Mouse (Mus musculus) left cerebral cortex, adult 11 months (tissue): ENCODE measurements around the gene Jak1.

Experiments used
- DNase-seq: peaks from one replicate; pipeline ENCODE4 v3.0.0; 2022; ENCODE audit warnings: low spot score

Gene Jak1

DNA sequence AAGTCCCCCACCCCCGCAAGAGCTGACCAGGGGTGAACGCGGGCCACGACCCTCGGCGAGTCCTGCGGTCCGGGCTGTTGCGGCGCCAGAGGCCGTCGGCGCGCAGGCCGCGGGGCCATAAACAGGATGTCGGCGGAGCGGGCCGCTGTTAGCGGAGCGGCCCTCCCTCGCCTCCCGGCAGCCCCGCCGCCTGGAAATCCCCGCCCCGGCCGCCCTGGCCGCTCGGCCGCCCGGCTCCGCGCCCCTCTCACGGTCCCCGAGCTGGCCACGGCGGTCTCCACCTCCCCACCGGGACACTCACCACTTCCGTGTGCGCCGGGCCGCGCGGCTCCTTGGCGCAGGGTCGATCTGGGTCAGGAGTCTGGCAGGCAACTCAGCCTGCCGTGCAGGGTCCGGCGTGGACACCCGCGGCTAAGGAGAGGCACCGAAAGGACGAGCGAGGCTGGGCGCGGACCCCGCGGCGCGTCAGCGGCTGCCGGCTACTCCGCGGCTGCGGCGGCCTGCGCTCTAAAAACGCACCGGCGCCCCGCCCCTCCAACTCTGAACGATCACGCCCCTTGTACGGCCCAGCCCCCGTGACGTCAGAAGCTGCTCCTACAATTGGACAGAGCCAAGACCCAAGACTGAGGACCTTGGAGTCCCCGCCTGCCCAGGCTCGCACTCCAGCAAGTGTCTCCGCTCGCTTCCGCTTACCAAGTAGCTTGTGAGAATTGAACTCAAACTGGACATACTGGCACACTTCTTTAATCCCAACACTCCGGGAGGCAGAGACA lies at the start of gene Jak1:
Gene Jak1, minus strand, starts transcription at position 542 of the 773 bp plus-strand sequence.
- peak; percentile 95 for DNase-seq

DNA sequence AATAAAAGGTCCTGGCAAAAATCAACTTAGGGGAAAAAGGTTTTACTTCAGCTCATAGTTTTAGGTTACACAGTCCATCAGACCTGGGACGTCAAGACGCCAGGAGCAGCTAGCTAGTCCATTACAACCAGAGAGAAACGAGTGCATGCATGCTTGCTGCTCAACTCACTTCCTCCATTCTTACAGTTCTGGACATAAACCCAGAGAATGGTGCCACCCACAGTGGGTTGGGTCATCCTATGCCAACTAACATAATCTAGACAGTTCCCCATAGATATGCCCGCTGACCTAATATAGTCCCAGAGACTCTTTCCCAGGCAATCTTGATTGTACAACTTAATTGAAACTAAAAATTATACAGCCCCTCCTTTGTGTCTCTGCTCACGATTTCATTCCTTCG lies 47.0 kb upstream of the Jak1 start:
- no peak for DNase-seq

DNA sequence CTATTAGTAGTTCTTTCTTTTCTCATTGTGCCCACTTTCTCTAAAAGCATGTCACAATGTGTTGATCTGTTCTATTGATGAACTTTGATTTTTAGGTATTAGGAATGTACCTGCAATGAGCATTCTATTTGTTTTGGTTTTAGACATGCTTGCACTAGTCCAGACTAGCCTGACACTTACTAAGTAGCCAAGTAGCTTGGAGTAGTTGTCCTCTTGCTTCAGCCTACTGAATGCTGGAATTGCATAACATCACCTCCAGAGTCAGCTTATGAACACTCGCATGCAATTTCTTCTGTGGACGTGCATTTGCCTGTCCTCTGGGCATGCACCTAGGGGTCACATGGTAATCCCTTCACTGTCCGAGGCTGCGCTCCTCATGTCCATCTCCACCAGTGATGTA lies 43.1 kb upstream of the Jak1 start:
- no peak for DNase-seq

DNA sequence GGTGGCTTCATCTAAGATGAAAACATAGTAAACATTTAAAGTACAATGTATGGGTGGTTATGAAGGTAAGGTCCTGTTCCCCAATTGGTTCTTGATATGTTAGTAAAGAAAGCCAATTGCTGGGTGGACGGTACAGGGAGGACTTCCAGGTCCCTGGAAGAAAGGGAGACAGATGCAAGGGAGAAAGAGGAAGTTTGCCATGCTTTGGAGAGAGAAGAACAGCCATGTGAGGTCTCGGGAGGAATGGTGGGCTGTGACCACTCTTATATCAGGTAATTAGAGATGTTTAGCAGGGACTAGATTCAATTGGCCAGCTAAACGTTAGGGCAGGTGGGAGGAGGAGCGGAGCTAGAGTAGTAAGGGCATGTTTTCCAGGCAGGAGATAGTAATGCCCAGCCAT lies 42.2 kb upstream of the Jak1 start:
- no peak for DNase-seq

DNA sequence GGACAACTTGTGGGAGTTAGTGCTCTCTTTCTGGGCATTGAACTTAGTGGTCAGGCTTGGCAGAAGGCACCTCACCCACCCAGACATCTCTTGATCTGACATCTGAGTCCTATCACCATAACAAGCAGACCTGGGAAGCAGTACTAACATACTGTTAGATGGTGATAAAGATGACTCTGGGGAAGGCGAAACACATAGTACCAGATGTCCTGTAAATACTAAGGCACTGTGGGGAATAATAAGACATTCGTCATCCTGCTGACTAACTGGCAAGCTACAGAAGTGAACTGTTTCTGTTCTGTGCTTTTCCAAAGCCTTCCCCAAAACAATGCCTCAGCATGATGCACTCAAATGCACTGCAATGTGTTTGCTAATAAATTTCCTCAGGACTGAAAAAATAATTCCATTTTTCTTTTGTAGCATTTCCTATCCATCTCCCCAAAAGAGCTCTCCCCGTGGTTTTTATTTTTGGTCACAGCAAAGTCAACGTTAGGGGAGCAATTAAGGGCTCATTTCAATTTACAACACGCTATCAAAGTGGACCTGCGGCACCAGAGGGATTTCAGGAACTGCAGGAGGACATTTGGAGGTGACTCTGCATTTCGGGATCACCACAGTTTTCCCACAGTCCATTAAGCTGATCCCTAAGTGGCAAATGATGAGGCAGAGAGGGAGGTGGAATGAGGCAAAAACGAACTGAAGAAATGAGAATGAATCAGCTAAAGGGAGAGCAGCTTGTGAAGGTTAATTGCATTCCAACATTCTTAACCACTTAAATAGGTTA lies 41.2 kb upstream of the Jak1 start:
- DNase-seq: no peak

DNA sequence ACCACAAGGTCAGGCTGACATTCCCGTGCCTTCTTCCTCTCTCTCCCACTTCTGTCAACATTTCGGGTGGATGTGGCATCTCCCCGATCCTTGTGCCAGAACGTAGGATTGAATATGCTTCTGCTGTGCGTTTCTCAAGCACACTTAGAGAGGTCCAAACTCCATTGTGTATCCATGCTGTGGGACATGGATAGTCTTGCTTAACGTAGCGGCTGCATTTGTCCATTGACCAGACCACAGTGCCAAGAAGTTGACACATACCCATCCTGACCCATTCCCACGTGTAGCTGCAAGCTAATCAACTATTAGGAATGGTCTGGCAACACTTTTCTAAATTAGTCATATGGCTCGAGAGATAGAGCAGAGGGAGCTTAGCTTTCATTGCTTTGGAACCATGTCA lies 40.0 kb upstream of the Jak1 start:
- DNase-seq: no peak

DNA sequence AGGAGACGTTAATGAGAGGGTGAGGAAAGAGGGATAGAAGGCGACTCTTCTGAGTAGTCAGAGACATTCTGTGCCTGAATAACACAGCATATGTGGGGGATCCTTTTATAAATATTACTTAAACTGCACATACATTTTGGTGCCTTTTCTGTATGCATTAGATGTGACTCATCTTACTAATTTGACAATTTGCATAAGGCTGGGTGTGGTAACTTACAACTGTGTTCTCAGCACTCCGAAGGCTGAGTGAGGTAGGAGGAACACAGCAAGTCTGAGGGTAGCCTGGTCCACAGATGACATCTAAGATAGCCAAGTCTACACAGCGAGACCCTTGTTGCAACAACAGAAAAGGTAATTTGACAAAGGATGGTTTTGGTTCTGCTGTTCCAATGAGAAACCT lies 39.0 kb upstream of the Jak1 start:
- DNase-seq: no peak

DNA sequence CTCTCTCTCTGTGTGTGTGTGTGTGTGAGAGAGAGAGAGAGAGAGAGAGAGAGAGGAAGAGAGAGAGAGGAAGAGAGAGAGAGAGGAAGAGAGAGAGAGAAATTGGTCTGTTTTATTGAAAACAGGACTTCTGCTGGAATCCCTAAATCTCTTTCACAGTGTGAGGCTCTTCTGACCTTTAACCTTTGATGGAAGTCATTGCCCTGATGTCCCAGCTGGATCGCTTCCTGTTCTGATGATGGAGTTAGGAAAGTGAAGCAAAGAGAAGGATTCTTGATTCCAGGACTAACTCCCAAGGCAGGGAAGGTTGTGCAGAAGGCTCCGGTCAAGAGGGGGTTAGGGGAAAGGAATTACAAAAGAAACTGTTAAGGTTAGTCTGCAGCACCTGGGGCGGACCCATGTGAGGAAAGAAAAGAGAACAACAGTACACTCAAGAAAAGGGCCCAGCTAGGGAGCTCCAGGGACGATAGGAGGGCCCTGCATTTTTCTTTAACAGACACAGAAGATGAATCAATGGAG lies 35.4 kb upstream of the Jak1 start:
- DNase-seq: no peak

DNA sequence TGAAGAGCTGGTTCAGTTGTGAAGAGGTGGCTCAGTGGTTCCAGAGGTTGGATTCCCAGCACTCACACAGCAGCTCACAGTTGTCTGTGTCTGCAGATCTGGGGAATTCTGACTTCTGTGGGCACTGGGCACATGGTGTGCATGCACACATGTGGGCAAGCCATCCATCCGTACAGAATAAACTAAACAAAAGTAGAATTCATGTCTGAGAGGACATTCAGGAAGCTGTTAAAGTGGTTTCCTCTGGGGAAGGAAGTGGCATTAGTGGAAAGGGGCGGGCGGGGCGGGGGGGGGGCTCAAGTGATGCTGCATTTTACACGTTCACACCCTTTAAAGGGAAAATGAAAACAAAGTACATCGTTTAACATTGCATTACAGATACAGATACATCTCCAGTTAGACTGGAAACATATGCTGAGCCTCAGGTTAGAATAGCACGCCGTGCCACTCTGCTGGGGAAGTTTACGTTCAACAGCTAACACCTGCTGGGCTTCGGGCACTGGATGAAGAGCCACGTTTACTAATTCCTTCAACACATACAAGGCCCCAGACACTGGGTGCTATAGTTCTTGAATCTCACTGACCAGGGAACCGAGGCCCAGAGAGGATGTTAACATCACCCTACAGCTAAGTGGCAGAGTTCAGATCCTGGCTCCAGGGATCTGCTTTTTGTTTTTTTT lies 33.4 kb upstream of the Jak1 start:
- no peak for DNase-seq

DNA sequence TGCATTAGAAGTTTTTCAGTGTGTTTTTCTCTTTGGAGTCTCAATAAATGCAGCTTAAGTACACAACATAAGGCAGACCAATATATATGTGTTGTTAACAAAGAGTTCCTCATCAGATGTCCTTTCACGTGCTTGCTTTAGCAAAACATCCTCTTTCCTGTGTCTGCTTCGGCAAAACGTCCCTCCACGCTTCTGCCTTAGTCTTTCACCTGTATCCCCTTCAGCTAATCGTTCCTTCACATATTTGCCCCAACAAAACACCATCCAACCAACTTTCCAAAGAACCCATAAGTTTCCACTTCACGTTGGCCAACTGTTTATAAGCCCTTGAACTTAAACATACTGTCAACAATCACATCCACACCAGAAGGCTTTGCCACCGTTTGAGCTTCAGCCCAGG lies 31.8 kb upstream of the Jak1 start:
- DNase-seq: no peak

DNA sequence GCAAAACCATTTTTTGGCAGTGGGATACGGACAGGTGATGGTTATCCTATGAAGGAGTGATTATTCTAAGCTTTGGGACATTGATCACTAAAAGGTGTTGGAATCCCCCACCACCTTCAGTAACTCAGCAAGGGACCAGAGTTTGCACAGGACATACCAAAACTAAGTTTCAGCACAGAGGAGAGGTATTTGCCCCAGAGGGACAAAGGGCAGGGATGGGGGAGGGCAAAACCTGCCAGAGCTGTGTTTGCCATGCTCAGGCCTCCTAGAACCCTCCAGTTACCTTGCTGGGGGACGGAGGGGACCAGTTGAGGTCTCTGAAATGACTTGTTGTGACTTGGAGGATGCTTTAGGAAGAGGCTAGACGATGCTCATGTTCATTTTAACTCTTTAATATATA lies 30.7 kb upstream of the Jak1 start:
- DNase-seq: no peak

DNA sequence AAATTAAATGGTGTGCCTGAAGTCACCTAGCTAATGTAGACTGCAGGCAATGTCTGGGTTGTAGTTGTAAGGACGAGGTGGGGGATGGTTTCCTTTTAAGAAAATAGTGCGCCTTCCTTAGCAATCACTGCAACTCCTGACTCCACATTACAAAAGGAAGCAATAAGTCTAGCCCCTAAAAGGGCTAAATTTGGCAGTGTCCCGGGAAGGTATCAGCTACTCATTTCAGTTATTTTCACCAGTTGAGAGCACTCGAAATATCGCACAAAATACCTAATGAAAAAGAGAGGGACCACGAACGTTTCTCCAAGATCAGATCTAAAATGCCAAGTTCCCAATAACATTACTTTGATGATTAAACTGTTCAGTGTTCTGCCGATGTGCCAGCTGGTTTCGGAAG lies 28.6 kb upstream of the Jak1 start:
- DNase-seq: no peak

DNA sequence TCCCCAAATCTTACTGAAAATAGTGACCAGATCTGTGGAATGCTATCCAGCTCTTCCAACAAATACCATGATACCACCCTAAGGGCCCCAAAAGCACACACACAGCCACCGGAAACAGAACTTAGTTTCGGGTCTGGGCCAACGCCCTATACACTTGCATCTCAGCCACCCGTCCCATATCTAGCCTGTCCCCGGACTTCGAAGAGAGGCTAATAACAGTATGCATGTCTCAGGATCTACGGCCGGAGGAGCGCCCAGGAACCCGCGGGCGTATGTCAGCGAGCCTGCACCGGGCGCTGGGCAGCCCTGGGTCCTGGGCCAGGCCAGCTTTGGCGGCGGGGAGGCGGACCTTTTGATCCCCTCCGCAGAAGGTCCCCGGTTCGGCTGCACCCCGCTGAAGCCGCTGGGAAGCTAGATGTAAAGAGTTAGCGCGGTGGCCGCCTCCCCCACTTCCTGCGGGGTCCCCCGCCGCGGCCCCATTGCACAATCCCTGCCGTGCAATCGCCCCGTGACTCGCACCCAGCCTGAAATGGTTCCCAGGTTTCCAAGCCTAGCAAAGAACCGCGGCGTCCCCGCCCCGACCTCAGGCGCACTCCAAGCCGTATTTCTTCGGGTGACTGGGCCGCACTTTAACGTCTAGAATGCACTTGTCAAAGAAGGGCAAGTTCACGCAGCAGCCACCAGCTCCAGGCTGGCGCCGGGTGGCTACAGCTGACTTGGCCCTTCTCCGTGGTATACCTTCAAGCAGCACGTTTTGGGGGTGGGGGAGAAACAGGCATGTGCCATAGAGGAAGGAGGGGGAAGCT lies 27.9 kb upstream of the Jak1 start:
- no peak for DNase-seq

DNA sequence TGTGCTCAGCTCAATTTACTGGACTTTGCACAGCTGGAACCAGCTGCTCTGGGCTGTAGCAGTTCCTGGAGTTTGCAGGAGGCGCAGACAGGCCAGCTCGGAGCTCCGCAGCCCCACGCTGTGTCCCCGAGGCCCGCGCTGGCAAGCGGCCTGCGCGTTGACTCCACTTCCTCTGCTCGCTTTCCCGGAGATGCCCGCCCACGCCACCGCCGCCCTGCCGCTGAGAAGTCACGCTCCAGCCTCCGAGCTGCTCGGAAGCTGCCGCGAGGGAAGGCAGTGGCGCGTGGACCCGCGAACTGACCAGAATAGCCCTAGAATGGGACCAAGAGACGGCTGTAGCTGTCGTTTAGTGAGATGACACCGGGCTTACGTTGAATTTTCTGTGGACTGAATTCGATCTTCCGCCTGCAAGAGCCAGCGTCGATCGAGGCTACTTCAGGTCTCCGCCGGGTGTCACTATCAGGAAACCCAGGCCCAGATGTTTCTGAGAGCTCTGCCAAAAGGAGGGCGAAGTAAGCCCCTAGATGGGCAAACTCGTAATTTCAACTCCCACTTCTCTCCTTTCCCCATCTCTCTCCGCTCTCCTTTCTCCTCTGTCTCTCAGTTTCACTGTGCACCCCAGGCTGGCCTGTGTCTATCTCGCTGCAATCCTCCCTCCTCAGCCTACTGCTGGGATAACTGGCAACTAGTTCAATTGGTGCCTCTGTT lies 27.1 kb upstream of the Jak1 start:
- DNase-seq: peak; percentile 71

DNA sequence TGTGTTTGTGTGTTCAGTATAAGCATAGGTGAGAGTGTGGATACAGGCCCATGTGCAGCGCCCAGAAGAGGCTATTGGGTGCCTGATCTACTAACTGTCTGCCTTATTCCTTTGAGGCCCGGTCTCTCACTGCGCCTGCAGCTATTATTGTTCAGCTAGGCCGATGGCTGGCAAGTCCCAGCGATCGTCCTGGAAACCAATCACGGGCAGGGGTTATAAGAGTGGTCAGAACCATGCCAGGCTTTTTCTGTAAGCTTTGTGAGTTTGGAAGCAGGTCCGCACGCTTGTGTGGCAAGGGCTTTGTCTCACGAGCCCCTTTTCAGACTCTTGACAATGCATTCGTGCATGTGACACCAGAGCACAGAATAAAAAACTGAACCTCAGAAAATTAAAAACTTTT lies 23.2 kb upstream of the Jak1 start:
- DNase-seq: no peak

DNA sequence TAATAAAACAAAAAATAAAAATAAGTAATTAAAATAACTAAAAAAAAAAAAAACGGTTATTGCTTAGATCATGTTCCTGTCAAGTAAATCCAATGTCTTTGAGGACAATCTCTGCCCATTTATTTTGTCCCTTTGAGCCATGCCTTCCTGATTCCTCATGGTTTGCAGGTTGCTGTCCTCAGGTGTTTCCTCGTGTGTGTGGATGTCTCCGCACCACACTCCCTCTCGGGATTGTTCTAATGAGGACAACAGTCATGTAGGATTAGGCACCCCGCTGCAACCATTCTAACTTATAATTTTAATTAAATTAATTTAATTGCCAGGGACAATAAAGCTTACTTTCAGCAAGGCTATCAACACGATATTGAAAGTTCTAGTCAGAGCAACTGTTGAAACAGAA lies 21.5 kb upstream of the Jak1 start:
- no peak for DNase-seq

DNA sequence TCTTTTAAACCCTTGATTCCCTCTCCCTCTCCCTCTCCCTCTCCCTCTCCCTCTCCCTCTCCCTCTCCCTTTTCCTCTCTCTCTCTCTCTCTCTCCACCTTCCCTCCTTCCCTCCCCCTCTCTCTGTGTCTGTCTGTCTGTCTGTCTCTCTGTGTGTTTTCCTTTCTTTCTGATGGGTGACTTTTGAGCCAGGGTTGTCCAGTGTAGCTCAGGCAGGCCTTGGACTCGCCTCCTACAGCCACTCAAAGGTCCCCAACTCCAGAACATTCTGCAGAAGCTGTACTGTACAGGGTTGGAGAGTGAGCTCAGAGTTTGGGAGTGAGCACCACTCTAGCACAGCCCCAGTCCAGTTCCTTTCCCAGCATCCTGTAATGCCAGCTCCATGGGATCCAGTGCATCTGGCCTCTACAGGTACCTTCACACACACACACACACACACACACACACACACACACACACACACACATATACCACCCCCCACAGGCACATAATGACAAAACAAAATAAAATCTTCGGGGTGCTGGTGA lies 20.9 kb upstream of the Jak1 start:
- no peak for DNase-seq

DNA sequence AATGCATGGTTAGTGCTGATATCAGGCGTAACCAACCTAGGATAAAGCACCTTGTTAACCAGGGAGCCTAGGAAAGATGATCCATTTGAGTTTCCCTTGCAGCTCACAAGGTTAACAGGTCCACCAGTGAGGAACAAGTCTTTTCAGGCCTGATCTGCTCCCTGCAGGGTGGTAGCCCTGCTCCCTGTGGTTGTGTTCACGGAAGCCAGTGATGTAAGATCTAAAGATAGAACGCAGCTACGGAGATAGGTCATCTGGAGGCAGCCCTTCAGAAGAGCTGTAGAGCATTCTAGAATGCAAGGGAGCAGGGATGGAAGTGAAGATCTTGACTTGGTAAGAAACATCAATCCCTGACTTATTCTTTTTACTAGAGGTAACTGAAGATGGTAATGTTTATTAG lies 18.9 kb upstream of the Jak1 start:
- DNase-seq: no peak

DNA sequence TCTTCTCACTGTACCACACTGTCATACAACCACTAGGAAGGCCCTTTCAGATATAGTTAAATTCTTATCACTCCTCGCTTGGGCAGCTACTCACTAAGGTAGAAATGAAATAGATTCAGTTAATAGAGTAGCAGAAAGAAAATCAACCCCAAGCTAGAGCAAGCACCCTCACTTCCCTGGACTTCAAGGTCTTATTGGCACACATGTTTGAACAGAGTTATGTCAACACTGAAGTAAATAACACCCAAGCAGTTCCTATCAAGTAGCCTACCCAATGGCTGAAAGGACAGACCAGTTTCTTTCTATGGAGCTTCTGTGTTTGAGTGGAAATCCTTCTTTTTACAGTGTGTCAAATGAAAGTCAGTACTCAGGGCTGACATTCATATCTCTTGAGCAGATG lies 17.2 kb upstream of the Jak1 start:
- DNase-seq: no peak

DNA sequence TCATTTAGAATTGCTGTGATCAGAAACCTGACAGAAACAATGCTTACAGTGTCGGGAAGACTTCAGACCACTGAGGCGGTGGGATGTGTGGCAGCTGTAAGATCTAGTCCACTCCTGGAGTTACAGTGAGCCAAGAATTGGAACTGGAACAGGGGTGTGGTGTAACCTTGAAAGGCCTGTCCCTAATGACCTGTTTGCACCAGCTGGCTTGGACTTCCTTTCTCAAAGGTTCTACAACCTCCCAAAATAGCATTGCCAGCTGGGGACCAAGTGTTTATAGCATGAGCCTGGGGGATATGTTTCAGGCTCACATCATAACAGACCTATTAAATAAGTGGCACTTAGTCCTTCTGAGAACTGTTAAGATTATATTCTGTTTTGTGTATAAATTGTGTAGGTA lies 15.0 kb upstream of the Jak1 start:
- DNase-seq: no peak

DNA sequence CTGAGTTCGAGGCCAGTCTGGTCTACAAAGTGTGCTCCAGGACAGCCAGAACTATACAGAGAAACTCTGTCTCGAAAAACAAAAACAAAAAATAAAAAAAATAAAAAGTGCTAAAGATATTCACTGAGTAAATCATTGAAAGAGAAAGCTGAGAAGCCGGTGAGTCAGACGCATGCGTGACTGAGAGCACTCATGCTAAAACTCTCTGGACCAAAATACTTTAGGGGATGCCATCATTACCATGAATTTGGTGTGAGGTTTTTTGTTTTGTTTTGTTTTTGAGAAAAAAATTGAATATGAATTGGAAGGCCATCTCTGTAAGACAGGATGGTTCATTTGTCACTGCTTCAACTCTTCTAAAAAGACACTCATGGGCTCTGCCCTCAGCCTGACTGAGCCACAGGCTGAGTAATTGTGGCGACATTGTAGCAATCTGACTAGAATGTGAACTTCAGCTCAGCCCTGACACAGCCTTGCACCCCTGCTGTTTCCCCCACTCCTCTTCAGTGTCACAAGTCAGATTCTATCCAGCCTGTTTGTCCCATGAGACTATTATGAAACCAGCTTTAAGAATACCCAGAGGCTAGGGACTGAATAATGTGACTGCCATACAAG lies 11.5 kb upstream of the Jak1 start:
- no peak for DNase-seq
